Mouse (Mus musculus): ENCODE measurements around the gene Csrp1.

GRCm38 (mm10) chr1:135766592-135767306 is 46.9 kb downstream of the Csrp1 start:
- TF ChIP-seq GATA1 (IDR thresholded peaks at IDR 0.05; ENCODE audit: borderline replicate concordance, low read length) (no peak), CTCF (IDR thresholded peaks at IDR 0.05; ENCODE audit: low read depth, low read length) (no peak), POLR2AphosphoS5 (IDR thresholded peaks at IDR 0.05; ENCODE audit: insufficient replicate concordance, low read depth, low read length) (no peak), TAL1 (conservative IDR thresholded peaks at IDR 0.05; ENCODE audit: low read depth, low read length) (no peak)
